Mouse (Mus musculus): ENCODE data around the gene Bloc1s4. TPM values are rescaled to one million over a fixed set of nuclear protein-coding genes. Genes with fewer than 3 reads are reported as not detected.

Bloc1s4 gene
- polyA plus RNA-seq (2012; ENCODE audit: low replicate concordance), result 24.3 and 35.2 TPM in 2 replicates

GRCm38 (mm10) chr5:36748536-36749061, at the start of gene Bloc1s4:
TSS of gene Bloc1s4 (minus strand) at chr5:36748650.

DNA sequence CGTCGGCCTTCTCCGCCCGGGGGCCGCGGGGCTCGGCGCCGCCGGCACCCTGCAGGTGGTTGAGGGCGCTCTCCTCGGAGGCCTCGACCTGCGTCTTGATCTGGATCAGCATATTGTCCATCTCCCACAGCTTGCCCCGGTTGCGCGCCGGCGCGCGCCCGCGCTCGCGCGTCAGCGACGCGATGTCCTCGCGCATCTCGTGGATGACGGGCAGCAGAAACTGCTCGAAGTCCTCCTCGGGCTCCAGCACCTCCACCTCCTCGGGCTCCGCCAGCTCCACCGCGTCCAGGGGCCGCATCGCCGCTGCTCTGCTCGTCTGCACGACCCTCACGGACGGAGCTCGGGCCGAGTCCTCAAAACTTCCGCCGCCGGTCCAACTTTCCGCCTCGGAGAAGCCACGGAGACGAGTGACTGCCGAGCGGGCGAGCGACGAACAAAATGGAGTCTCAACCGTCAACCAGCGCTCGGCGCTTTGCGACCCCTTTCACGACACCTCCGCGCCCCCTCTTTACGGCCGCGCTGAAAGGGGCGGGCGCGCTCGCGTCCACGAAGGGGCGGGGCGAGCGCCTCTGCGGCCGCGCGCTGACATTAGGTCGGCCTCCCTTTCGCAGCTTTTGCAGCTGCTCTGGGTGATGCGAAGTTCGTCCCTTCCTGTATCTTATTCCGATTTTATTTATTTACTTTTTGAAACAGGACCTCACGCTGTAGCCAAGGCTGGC, 48.0 kb upstream of the Bloc1s4 start, which contains the start of gene Mrfap1:
TSS of gene Mrfap1 (minus strand) at position 477 of the 719 bp plus-strand sequence.

Other genes starting within 250 kb of the Bloc1s4 start
- 17.9 and 19.7 TPM in 2 replicates for gene Tbc1d14, start 155.4 kb downstream of the Bloc1s4 start, polyA plus RNA-seq (2012; ENCODE audit: low replicate concordance)
- gene D5Ertd579e, start 52.6 kb downstream of the Bloc1s4 start, polyA plus RNA-seq (2012; ENCODE audit: low replicate concordance), result 3.6 and 3.8 TPM in 2 replicates
- 50.7 and 72.9 TPM in 2 replicates for gene Mrfap1, start 48.1 kb upstream of the Bloc1s4 start, polyA plus RNA-seq (2012; ENCODE audit: low replicate concordance)
- gene Man2b2, start 82.0 kb upstream of the Bloc1s4 start, polyA plus RNA-seq (2012; ENCODE audit: low replicate concordance), result 41.2 and 49.7 TPM in 2 replicates
- gene Ppp2r2c, start 119.9 kb upstream of the Bloc1s4 start, polyA plus RNA-seq (2012; ENCODE audit: low replicate concordance), result 0.12 TPM in 1 of 2 replicates, not detected in the other
- 1.5 and 1.9 TPM in 2 replicates for gene Wfs1, start 240.6 kb upstream of the Bloc1s4 start, polyA plus RNA-seq (2012; ENCODE audit: low replicate concordance)

All from leukemia stem cell, adult 10-12 weeks (primary cell).